Mouse (Mus musculus) brain, embryonic 18.5 days (tissue): ENCODE data around the gene Ndufb10.
"Not testable (repeated sequence)": the region's sequence is repeated elsewhere in the genome, so short reads cannot be mapped to it uniquely, and the experiment has no call there.

Experiments
- DNase-seq: peaks from one replicate; pipeline ENCODE4 v3.0.0-alpha.2; 2012; ENCODE audit warnings: low read depth, low spot score

The Ndufb10 gene

DNA sequence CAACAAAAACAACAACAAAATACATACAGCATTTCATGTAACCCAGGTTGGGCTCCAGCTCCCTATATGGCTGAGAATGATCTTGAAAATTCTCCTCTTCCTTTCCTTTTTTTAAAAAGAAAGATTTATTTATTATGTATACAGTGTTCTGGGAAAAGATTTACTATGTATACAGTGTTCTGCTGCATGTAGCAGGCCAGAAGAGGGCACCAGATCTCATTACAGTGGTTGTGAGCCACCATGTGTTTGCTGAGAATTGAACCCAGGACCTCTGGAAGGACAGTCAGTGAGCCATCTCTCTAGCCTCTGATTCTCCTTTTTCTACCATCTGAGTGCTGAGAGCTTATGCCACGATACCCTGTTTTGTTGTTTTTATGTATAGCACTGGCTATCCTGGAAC lies 10.2 kb upstream of the Ndufb10 start:
- no peak for DNase-seq

DNA sequence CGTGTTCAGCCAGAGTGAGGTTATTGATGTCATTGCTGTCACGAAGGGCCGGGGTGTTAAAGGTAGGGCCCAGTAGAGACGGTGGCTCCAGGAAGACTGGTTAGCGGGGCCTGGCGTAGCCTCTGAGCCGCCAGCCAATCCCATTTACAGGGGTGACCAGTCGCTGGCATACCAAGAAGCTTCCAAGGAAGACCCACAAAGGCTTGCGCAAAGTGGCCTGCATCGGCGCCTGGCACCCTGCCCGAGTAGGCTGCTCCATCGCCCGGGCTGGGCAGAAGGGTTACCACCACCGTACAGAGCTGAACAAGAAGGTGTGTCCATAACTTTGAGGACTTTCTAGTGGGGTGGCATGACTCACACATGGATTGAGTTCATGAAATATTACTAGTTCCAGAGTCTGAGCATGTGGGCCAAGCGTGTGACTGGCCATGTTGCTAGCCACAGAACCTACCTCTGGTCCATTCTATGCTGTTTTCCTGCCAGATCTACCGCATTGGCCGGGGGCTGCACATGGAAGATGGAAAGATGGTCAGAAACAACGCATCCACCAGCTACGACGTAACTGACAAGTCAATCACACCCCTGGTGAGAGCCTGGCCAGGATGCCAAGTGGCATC lies 9.3 kb upstream of the Ndufb10 start:
- no peak for DNase-seq

DNA sequence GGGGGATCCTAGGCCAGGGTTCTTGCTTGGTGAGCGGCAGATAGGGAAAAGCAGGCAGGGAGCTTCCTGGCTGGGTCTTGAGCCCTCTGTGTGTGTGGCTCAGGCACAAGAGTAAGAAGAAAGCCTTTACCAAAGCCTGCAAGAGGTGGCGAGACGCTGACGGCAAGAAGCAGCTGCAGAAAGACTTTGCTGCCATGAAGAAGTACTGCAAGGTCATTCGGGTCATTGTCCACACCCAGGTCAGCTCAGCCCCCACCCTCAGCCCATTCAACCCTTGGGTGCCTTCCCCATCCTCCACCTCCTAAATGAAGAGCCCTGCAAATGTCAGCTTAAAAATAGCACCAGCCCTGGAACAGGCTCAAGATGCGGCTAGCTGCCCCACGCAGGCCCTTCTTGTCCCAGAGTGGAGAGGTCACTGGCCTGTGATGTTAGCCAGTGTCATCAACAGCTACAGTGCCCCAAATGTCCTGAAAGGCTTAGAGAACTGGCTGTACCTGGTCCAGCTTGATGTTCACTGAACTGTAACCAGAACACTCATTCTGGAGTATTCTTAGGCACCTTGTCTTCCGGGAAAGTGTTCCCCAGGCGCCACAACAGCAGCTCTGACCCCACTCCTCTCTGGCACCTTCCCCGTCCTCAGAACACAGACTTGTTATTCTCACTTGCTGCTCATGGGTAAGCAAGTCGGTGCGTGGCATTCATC lies 8.1 kb upstream of the Ndufb10 start:
- no peak for DNase-seq

DNA sequence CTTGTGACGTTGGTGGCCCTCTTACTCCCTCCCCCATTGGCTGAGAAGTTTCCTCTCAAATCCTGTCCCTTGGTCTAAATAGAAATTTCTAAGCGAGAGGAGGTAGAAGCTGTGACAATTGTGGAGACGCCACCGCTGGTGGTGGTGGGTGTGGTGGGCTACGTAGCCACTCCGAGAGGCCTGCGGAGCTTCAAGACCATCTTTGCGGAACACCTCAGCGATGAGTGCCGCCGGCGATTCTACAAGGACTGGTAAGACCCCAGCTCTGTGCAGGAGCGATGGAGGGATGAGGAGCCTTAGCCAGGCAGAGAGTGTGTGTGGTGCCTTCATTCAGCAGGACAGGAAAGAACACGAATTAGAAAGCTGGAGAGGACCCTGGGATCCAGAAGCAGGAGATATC lies 6.5 kb upstream of the Ndufb10 start:
- no peak for DNase-seq

DNA sequence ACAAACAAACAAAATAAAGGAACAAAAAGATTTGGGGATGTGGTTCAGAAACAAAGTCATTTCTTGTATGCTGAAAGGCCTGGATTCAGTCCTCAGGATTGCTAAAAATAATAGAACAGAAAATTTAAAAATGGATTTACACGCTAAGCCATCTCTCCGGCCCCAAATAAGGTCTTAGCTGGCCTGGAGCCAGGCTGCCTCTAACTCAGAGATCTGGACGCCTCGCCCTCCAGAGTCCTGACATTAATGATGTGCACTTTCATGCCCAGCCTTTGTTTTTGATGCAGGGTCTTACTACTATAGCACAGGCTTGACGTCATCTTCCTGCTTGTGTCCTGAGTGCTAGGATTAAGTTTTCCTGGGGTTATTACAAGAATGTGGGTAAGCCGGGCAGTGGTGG lies 4.8 kb upstream of the Ndufb10 start:
- no peak for DNase-seq

DNA sequence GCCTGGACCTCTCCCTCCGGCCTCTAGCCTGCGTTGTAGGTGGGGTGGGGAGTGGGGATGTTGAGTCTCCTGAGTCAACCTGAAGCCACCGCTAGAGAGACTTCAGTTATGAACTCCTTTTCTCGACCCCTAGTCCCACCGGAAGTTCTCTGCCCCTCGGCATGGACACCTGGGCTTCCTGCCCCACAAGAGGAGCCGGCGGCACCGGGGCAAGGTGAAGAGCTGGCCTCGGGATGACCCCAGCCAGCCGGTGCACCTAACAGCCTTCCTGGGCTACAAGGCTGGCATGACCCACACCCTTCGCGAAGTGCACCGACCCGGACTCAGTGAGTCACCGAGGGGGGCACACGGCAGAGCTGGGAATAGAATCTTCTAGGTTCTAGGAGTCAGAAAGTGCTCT lies 3.9 kb upstream of the Ndufb10 start:
- no peak for DNase-seq

DNA sequence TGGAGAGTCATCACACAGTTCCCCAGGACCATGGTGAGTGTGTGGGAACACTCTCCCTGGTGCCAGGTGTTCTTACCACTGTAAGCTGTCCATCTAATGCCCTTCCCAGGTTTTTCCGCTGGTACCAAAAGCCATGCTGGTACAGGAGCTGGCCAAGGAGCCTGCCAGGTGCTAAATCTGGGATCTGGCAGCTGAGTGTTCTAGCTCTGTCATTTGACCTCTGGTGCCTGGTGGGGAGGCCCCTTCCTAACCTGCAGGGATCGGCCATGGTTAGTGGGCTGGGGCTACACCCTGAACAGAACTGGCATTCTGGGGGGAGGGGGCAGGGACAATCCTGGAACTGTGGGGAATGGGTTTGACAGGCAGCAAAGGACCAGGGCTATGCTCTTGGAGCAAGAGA lies 3.3 kb upstream of the Ndufb10 start, which contains the start of gene Rpl3l:
Gene Rpl3l, plus strand, starts transcription at position 203 of the 400 bp plus-strand sequence.
- no peak for DNase-seq

DNA sequence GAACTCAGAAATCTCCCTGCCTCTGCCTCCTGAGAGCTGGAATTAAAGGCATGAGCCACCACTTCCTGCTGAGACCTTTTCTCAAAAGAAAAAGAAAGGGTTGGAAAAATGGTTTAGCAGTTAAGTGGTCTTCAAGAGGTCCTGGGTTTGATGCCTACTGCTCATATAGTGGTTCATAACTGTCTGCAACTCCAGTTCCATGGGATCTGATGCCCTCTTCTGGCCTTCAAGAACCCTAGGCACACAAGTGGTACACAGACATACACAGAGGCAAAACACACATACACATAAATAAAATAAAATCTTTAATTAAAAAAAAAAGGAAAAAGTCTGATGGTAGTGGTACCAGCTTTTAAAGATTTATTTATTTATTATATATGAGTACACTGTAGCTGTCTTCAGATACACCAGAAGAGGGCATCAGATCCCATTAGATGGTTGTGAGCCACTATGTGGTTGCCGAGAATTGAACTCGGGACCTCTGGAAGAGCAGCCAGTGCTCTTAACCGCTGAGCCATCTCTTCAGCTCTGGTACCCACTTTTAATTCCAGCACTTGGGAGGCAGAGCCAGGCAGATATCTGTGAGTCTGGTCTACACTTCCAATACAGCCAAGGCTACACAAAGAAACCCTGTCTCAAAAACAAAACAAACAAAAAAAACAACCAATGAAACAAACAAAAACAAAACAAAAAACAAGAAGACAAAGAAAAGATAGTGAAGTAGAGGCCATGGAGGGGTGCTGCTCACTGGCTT lies 1.5 kb upstream of the Ndufb10 start:
- no peak for DNase-seq

DNA sequence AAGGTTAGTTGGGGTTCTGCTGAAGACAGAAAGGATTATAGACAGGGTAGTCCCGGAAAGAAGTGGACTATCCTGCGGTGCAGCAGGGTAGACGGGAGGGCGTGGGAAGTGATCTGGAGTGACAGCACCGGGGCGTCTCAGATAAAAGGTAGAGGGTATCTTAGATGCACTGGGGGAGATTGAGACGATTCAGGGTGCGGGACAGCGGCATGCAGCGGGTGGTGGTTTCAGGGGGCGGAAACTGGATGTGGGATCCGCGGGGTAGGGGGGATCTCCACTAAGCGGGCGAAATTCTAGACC lies 447 bp downstream of the Ndufb10 start:
- no peak for DNase-seq

DNA sequence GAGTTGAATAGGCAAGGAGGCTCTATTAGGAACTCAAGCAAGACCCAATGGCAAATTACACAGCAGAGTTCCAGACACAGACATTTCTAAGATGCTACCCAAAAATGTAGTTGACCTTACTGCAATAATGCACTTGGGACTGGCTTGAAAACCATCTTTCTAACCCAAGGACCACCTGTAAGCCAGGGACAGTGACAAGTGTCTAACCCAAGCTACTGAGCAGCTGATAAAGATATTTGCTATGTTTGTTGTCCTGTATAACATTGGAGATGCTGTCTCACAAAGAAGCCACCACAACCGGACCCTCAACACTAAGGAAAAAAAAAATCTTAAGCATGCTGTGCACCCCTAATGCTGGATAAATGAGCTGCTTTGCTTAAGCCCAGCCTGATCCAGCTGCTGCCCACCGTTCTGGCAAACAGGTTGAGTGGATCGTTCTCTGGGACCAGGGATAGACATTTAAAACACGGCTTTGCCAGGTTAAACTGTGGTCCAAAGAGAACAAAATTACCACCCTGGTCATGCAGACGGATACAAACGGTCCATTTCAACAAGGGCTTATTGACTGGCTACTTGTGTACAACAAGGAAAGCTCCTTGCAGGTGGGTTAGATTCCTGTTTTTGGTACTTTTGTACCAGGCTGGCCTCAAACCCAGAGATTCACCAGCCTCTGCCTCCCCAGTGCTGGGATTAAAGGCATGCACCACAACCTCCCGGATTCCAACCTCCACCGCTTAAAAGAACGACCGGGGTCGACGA lies 977 bp downstream of the Ndufb10 start:
- DNase-seq: no peak

DNA sequence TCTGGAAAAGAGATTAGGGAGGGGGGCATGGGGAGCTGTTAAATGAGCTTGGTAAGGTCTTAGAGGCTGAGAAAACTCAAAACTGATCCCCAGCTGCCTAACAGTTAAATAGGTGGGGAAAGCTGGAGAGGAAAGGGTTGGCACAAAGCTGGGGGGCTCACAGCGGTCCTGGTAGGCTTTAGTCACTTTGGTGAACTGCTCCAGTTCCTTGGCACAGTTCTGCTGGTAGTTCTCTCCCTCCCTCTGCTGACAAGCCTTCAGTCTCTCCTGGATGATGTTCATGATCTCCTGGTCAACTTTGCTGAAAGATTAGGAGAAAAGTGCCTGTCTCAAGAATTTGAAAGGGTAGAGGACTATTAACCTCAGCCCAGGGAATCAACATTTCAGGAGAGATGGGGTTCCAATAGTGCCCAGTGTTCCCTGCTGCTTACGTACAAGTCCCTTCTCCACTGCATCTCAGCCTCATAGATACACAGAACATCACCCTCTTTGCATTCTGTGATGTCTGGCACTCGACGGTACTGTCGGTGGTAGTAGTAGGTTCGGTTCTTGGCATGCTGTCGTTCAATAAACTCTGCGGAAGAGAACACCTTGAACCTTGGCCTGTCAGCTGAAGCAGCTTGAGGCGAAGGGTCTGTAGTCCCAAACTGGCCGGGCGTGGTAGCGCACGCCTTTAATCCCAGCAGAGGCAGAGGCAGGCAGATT lies 1.9 kb downstream of the Ndufb10 start:
- DNase-seq: no peak

DNA sequence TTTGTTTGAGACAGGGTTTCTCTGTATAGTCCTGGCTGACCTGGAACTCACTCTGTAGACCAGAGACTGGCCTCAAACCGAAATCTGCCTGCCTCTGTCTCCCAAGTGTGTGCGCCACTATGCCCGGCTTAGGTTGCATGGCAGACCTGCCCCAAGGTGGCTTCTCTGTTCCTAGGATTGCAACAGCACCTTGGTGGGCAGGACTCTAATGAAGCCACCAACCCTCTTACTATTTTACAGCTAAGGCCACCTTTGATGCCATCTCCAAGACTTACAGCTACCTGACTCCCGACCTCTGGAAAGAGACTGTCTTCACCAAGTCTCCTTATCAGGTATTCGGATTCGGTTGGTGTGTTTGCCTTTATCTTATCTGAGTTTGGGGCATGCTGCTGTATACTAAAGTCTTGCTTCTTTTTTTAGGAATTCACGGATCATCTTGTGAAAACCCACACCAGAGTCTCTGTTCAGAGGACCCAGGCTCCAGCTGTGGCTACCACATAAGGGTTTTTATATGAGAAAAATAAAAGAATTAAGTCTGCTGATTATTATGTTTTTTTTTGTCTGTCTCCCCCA lies 2.8 kb downstream of the Ndufb10 start:
- DNase-seq: not testable (repeated sequence)

DNA sequence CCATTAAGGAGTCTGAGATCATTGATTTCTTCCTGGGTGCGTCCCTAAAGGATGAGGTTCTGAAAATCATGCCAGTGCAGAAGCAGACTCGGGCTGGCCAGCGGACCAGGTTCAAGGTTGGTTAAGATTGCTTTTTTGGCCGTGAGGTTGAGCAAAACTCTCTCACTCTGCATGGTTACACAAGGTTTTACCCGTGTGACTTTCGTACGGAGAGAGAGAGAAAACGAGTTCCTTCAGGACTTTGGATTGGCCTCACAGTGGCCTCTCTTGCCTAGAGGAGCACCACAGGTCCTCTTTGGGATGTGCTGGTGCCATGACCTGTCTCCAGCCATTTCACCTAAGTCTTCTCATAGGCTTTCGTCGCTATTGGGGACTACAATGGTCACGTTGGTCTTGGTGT lies 3.7 kb downstream of the Ndufb10 start:
- DNase-seq: not testable (repeated sequence)

DNA sequence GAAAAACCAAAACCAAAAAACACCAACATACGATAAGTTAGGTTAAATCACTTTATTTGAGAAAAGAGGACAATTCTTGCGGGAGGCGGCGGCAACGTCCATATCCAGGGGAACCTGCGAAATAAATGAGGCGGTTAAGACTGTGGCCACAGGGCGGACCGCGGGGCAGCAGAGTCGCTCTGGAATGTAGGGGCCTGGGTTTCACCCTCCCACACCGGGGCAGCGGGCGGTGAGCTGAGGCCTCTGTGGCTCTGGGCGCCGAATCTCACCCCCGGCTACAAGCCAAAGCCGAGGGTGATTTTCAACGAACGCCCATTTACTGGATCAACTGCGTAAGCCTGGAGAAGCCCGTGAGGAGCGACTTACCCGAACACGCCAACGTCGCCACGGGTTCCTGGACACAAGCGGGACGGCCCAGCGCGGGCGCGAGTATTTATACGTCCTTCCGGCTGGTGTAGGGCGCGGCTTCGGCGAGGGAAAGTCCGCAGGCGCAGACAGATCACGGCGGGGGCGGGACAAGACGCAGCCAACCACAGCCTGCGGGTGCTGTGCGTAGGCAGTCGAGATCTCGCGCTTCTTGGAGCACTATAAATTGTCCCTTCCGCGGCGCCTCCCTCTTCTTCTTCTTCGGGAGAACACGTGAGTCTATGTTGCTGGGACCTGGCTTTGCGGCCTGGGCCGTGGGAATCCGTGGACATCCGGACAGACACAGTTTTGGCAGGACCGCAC lies 4.6 kb downstream of the Ndufb10 start:
- peak; percentile 97 for DNase-seq

DNA sequence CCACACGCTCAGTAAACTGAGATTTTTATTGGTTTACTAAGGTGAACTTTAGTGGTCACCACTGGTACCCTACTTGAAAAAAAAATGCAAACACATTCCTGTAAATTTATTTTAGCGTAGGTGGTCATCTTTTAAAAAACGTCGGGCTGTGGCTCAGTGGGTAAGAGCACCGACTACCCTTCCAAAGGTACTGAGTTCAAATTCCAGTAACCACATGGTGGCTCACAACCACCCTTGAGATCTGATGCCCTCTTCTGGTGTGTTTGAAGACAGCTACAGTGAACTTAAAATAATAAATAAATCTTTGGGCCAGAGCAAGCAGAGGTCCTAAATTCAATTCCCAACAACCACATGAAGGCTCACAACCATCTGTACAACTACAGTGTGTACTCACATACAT lies 5.3 kb downstream of the Ndufb10 start:
- DNase-seq: not testable (repeated sequence)

DNA sequence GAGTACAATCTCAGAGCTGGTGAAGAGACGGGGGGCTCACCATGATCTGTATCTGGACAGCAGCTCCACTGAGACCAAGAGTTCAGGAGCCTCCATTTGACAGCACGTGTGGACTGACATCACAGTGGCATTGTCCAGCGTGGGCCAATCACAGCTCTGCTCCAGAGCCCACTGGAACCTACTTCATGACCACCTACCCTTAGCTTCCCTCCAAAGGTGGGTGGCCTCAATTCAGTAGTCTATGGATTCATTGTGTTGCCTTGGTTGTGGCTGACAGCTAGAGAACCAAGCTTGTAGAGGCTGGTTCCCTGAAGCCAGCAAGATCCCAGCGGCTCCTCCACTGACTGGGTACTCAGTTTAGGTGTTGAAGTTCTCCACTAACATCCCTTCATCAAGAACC lies 6.3 kb downstream of the Ndufb10 start, which contains the start of the genes Rnf151 and Rps2:
Gene Rnf151, minus strand, starts transcription at position 121 of the 400 bp plus-strand sequence.
Gene Rps2, plus strand, starts transcription at position 174 of the 400 bp plus-strand sequence.
- no peak for DNase-seq

DNA sequence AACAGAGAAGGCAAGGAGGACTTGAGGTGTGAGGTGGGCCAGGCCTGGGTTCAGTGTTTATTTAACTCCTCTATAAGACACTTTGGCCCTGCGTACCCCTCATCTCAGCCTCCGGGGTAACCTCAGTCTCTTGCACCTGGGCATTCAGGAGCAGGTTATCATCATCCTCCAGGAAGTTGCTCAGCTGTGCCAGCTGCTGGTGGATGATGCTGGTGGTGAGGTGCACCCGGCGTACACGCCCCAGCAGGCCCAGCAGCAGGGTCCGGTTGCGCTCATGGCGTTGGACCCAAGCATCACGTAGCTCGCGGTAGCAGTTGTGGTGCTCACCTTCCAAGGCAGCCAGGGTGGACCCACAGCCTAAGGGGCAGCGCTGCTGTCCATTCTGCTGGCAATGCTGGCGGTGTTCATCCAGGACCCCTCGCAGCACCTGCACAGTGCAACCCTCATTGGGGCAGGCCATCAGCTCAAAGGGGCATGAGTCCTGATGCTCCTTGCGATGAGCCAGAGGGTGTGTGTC lies 8.1 kb downstream of the Ndufb10 start:
- no peak for DNase-seq

DNA sequence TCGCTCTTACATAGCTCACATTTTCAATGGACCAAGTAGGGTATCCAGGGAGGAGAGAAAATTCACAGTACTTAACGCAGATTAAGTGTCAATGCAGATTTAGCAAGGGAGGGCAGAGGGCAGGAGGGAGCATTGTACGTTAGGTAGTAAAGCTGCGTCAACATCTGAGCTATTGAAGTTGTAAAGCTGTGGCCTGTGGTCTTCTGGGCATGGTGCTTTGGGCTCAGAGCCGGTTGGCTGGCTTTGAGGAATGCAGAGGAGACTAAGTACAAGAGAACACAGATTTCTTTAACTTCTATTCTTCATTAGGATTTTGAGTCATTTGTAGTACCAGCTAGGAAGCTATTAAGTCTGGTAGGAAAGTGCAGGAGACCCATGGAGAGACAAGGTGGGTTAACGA lies 8.7 kb downstream of the Ndufb10 start:
- no peak for DNase-seq

DNA sequence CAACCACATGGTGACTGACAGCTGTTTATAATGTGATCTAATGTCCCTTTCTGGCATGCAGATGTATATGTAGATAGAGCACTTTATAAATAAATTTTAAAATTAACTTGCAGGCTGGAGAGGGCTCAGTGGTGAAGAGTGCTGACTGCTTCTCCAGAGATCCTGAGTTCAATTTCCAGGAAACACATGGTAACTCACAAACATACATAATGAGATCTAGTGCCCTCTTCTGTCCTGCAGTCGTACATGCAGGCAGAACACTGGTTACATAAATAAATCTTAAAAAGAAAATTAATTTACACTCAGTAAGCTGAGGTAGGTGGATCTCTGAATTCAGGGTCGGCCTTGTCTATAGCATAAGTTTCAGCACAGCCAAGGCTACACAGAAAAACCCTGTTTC lies 15.6 kb downstream of the Ndufb10 start:
- no peak for DNase-seq

DNA sequence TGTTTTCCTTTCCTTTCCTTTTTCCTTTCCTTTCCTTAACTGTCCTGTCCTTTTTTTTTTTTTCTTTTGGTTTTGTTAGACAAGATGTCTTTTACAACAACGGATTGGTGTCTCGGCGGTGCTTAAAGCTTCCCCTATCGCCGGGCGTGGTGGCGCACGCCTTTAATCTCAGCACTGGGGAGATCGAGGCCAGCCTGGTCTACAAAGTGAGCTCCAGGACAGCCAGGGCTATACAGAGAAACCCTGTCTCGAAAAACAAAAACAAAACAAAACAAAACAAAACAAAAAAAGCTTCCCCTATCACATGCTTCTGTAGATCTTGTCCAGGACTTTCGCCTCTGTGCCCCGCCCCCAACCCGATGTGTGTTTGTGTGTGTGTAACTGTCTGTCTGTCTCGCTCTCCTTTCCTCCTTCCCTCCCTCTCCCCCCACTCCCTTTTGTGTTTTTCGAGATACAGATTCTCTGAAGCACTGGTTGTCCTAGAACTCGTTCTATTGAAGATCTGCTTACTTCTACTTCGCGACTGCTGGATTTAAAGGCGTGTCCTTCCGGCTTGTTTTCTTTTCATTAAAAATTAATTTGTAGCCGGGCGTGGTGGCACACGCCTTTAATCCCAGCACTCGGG lies 16.4 kb downstream of the Ndufb10 start:
- DNase-seq: no peak
